Mouse (Mus musculus): ENCODE measurements around the gene Gm42957.
A peak's percentile ranks its signal among the peaks of the same experiment; 100 is the strongest.
"Not testable (repeated sequence)": the region's sequence is repeated elsewhere in the genome, so short reads cannot be mapped to it uniquely, and the experiment has no call there.

Gm42957 gene

DNA sequence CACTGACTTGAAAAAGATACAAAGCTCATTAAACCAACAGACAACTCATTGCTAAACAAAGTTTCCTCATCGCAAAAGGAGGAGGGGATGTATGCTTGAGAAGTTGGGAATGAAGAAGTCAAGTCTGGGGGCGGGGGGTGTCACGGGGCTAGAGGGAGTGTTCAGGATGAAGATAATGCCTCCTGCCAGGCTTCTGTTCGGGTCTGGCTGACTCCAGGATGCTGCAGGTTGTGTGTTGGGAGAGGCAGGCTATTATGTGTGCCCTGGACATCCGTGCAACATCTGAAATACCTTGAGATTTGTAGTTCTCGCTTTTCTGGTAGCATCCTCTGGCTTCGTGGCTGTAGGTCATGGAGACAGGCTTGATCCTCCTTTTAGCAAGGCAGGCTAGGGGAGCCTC is 43.2 kb downstream of the Gm42957 start:
- DNase-seq, result no peak

GRCm38 (mm10) chr3:96679159-96679674 is 43.9 kb downstream of the Gm42957 start:
- DNase-seq, result no peak

GRCm38 (mm10) chr3:96680269-96680956 is 45.1 kb downstream of the Gm42957 start:
- no peak for DNase-seq

GRCm38 (mm10) chr3:96683496-96683895 is 48.2 kb downstream of the Gm42957 start:
- no peak for DNase-seq

DNA sequence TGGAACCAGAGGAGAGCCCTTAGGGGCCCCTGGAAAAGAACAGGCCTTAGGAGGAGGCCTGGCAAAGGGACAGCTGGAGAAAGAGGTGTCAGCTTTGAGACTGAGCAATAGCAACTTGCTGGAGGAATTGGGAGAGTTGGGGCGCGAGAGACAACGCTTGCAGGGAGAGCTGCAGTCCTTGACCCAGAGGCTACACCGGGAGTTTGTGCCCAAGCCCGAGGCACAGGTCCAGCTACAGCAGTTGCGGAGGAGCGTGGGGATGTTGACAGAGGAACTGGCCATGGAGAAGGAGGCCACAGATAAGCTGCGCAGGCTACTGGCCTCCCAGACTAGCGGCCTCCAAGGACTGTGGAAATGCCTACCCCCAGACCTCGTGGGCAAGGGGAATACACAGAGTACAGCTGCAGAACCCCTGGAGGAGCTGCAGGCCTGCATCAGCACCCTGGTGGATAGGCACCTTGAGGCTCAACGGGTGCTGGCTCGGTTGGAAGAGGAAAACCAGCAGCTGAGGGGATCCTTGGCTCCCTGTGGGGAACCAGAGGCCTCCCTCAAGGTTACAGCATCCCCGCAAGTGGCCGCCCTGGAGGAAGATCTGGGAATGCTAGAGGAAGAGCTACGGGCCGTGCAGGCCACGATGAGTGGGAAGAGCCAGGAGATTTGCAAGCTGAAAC is 49.0 kb downstream of the Gm42957 start:
- DNase-seq, result no peak

DNA sequence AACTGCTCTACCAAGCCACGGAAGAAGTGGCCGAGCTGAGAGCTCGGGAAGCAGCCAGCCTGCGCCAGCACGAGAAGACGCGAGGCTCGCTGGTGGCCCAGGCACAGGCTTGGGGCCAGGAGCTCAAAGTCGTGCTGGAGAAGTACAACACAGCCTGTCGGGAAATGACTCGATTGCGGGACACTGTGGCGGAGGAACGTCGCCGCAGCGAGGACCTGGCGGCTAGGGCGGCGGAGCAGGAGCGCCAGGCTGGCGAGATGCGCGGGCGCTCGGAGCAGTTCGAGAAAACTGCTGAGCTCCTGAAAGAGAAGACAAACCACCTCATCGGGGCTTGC is 49.5 kb downstream of the Gm42957 start:
- no peak for DNase-seq

DNA sequence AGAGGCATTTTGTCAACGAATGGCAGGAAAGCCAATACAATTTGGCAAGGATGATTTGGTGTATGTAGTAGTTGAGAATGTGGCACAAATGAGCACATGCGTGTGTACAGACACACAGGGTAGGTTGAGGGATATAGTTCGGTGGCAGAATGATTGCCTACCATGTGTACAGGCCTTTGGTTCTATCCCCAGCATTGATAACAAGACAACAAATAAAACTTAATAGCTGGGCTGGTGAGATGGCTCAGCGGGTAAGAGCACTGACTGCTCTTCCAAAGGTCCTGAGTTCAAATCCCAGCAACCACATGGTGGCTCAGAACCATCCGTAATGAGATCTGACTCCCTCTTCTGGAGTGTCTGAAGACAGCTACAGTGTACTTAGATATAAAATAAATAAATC is 50.8 kb downstream of the Gm42957 start:
- DNase-seq, result not testable (repeated sequence)

DNA sequence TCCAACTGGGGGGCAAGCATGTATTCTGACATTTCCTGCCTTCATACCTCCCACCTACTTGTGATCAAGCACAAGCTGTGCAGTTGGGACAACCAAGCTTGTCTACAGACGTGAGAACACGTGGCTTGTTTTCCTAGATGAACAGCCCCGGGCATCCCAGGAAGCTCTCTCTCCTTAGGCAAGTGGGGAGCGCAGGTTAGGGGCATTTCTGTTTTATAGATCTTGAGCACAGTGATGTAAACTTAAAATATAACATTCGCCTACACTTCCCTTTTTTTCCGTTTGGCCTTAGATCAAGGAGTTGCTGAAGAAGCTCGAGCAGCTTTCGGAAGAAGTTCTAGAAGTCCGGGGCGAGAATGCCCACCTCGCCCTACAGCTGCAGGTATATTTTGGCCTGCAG is 53.6 kb downstream of the Gm42957 start:
- DNase-seq, result no peak

DNA sequence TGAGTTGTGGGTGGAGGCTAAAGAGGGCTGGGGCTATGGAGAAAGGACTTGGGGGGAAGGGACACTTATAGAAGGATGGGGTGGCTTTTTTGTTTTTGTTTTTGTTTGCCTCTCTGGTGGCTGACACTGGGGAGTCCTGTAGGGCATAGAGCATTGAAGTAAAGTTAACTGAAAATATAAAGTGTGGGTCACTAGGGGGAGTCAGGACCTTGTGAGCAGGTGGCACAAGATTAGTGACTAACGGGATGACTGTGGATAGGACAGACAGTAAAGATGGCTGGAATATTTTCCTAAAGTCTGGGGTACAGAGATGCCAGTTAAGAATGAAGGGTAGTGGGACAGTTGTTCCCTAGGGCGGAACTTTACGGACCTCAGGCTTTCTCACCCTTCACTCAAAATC is 55.0 kb downstream of the Gm42957 start:
- DNase-seq, result no peak

DNA sequence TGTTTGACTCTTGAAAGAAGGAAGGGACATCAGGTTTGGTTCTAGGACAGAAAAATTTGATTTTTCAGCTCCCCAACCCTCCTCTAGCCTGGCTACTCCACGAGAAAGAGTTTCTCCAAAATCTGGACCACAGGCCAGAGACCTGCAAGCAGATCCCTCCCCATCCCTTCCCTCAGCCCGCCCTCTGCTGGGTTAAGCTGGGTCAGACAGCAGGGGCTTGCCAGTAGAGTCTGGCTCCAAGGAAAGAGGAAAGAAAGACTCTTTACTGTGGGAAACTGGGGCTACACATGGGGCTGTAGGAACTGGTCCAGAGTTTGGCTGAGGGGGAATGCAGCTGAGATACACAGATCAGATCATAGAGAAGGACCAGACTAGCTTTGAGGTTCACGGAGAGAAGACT is 57.2 kb downstream of the Gm42957 start:
- DNase-seq, result no peak

GRCm38 (mm10) chr3:96693579-96693978 is 58.3 kb downstream of the Gm42957 start:
- DNase-seq, result no peak

- DNase-seq, result peak; percentile 45
Measured at GRCm38 (mm10) chr3:96696198-96696765, 61.0 kb downstream of the Gm42957 start, which contains the start of gene Pias3. Gene Pias3, plus strand, starts transcription at chr3:96696384.

DNA sequence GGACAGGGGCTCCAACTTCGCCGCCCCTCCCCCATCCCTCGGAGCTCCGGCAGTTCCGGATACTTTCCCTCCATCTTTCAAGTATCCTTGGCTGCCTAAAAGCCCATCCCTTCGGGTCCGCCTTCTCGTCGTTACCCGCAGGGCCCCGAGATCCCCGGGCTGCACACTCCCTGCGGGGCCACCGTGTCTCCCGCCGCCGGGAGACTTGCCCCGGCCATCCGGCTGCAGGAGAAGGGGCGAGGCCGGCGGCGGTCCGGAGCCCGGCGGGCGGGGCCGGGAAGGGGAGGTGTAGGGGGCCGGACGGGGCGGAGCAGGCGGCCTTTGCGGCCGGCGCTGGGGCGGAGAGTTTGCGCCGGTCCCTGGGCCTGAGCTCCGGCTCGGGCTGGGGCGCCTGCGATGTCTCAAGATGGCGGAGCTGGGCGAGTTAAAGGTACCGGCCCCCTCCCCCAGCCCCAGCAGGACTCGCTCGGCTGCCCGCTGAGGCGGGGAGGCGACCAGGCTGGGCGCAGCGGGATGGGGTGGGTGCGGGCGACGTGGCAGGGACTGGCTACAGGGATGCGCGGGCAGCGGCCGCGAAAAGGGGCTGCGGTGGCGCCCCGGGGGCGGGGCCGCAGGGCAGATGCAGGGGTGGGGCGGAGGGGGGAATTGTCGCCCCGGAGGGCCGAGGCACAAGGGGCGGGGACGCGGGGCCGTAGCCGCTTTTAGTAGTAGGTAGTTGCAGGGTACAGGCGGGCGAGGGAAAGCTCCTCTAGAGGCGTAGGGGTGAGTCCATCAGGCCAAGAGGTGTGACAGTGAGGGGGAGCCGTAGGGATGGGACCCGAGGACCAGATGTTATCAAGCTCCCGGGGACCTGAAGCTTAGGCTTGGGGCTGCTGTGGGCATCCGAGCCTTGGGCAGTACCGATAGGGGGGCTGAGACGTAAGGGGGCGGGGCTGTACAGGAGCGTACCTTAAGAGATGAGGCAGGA is 61.8 kb downstream of the Gm42957 start:
- peak; percentile 76 for DNase-seq

- no peak for DNase-seq
Measured at GRCm38 (mm10) chr3:96698993-96699690, 63.9 kb downstream of the Gm42957 start.

DNA sequence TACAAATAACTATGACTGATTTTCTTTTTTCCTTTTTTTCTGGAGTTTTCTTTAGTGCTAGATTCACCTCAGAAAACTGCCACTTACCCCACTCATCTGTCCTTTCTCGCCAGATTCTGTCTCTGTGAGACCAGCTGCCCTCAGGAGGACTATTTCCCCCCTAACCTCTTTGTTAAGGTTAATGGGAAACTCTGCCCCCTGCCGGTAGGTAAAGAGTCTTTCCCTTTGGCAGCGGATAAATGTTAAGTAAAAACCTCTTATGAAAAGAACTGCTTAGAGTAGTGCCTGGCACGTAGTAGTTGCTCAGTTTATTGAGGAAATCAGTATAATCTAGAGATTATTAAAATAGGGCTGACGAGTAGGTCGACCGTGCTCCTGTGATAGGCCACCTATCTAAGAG is 65.1 kb downstream of the Gm42957 start:
- DNase-seq, result no peak

DNA sequence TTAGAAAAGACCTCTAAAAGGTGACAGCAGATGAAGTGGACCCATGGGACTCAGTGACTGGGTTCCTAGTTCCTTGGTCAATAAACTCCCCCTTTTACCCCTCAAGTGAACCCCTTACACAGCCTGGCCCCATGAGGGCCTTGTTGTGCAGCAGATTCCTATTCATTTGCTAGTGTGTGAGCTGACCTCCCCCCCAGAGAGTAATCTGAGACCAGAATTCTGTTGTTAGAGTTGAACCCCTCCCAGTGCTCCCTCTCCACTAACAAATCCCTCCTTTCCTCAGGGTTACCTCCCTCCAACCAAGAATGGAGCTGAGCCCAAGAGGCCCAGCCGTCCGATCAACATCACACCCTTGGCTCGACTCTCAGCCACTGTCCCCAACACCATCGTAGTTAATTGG is 65.7 kb downstream of the Gm42957 start:
- DNase-seq, result no peak
